Mouse (Mus musculus): ENCODE data around the gene Lnx1. TPM values are rescaled to one million over a fixed set of nuclear protein-coding genes. Genes with fewer than 3 reads are reported as not detected.

Gene Lnx1
- total and polyA plus RNA-seq, 2 experiments from 2014 or later = 1.3 to 3.5 TPM

GRCm38 (mm10) chr5:74733885-74734558, 31.3 kb upstream of the Lnx1 start:
- 0 out of 2 replicates have a peak, but pooled peaks cover 9% of the 10 kb centered on the region for H3K27me3 ChIP-seq (ENCODE audit: control insufficient read depth, insufficient read depth, low read length)
- WGBS = 59% methylated on average over 7 of the region's 7 CpGs

GRCm38 (mm10) chr5:74732613-74733012, 29.9 kb upstream of the Lnx1 start:
- TF ChIP-seq CTCF (IDR thresholded peaks at IDR 0.05; ENCODE audit: low read depth) = no peak
- TF ChIP-seq EP300 (IDR thresholded peaks at IDR 0.05; ENCODE audit: low read depth) = no peak
- Histone ChIP-seq H3K9ac (replicated peaks; ENCODE audit: low read depth, low read length) (no peak overlapping the region), H3K27ac (ENCODE audit: low read depth) (no peak overlapping the region), H3K9me3 (replicated peaks; ENCODE audit: control insufficient read depth, low read length) (no peaks in the 10 kb centered on the region), H3K4me3 (ENCODE audit: low read depth, low read length) (no peak overlapping the region), H3K27me3 (ENCODE audit: control insufficient read depth, insufficient read depth, low read length) (0 out of 2 replicates have a peak, but pooled peaks cover 9% of the 10 kb centered on the region), H3K4me1 (ENCODE audit: control insufficient read depth, insufficient read depth) (no peaks in the 10 kb centered on the region), H3K4me2 (ENCODE audit: low read depth, low read length) (no peak overlapping the region), H3K36me3 (replicated peaks; ENCODE audit: control insufficient read depth, insufficient read depth, low read length) (no peaks in the 10 kb centered on the region)
- ATAC-seq (ENCODE audit: insufficient read depth, low read depth) (no peak), DNase-seq (ENCODE audit: low spot score) (no peak)
- WGBS = 26% methylated on average over 8 of the region's 8 CpGs

More at GRCm38 (mm10) chr5:74733885-74734558, 31.3 kb upstream of the Lnx1 start:
- TF ChIP-seq EP300 (IDR thresholded peaks at IDR 0.05; ENCODE audit: low read depth) = no peak
- no peak for TF ChIP-seq CTCF (IDR thresholded peaks at IDR 0.05; ENCODE audit: low read depth)
- no peak overlapping the region for H3K9ac ChIP-seq (replicated peaks; ENCODE audit: low read depth, low read length)
- H3K9me3 ChIP-seq (replicated peaks; ENCODE audit: control insufficient read depth, low read length) = no peaks in the 10 kb centered on the region
- H3K4me2 ChIP-seq (ENCODE audit: low read depth, low read length) = no peak overlapping the region
- DNase-seq (ENCODE audit: low spot score) = no peak
- no peaks in the 10 kb centered on the region for H3K4me1 ChIP-seq (ENCODE audit: control insufficient read depth, insufficient read depth)
- ATAC-seq (ENCODE audit: insufficient read depth, low read depth) = no peak
- H3K27ac ChIP-seq (ENCODE audit: low read depth) = no peak overlapping the region
- no peaks in the 10 kb centered on the region for H3K36me3 ChIP-seq (replicated peaks; ENCODE audit: control insufficient read depth, insufficient read depth, low read length)
- H3K4me3 ChIP-seq (ENCODE audit: low read depth, low read length) = no peak overlapping the region

- 76% methylated on average over 5 of the region's 5 CpGs for WGBS
- no peak overlapping the region for H3K4me3 ChIP-seq (ENCODE audit: low read depth, low read length)
- DNase-seq (ENCODE audit: low spot score) (no peak), ATAC-seq (ENCODE audit: insufficient read depth, low read depth) (no peak)
- H3K4me2 ChIP-seq (ENCODE audit: low read depth, low read length) = no peak overlapping the region
- H3K4me1 ChIP-seq (ENCODE audit: control insufficient read depth, insufficient read depth) = no peaks in the 10 kb centered on the region
- TF ChIP-seq EP300 (IDR thresholded peaks at IDR 0.05; ENCODE audit: low read depth) = no peak
- TF ChIP-seq CTCF (IDR thresholded peaks at IDR 0.05; ENCODE audit: low read depth) = no peak
- no peak overlapping the region for H3K27ac ChIP-seq (ENCODE audit: low read depth)
- H3K36me3 ChIP-seq (replicated peaks; ENCODE audit: control insufficient read depth, insufficient read depth, low read length) = no peaks in the 10 kb centered on the region
- no peaks in the 10 kb centered on the region for H3K9me3 ChIP-seq (replicated peaks; ENCODE audit: control insufficient read depth, low read length)
- no peak overlapping the region for H3K9ac ChIP-seq (replicated peaks; ENCODE audit: low read depth, low read length)
- 0 out of 2 replicates have a peak, but pooled peaks cover 9% of the 10 kb centered on the region for H3K27me3 ChIP-seq (ENCODE audit: control insufficient read depth, insufficient read depth, low read length)
Measured at GRCm38 (mm10) chr5:74730601-74731000, 27.9 kb upstream of the Lnx1 start.

GRCm38 (mm10) chr5:74729567-74729966, 26.9 kb upstream of the Lnx1 start:
- H3K27me3 ChIP-seq (ENCODE audit: control insufficient read depth, insufficient read depth, low read length) = 0 out of 2 replicates have a peak, but pooled peaks cover 9% of the 10 kb centered on the region
- peak; percentile 52 for DNase-seq (ENCODE audit: low spot score)
- 16% methylated on average over 6 of the region's 6 CpGs for WGBS
- no peaks in the 10 kb centered on the region for H3K36me3 ChIP-seq (replicated peaks; ENCODE audit: control insufficient read depth, insufficient read depth, low read length)
- no peak overlapping the region for H3K9ac ChIP-seq (replicated peaks; ENCODE audit: low read depth, low read length)
- no peak overlapping the region for H3K4me3 ChIP-seq (ENCODE audit: low read depth, low read length)
- no peak overlapping the region for H3K4me2 ChIP-seq (ENCODE audit: low read depth, low read length)
- H3K27ac ChIP-seq (ENCODE audit: low read depth) = no peak overlapping the region
- TF ChIP-seq EP300 (IDR thresholded peaks at IDR 0.05; ENCODE audit: low read depth) (no peak), CTCF (IDR thresholded peaks at IDR 0.05; ENCODE audit: low read depth) (no peak)
- H3K9me3 ChIP-seq (replicated peaks; ENCODE audit: control insufficient read depth, low read length) = no peaks in the 10 kb centered on the region
- peak; percentile 50 for ATAC-seq (ENCODE audit: insufficient read depth, low read depth)
- no peaks in the 10 kb centered on the region for H3K4me1 ChIP-seq (ENCODE audit: control insufficient read depth, insufficient read depth)

- TF ChIP-seq CTCF (IDR thresholded peaks at IDR 0.05; ENCODE audit: low read depth) (no peak), EP300 (IDR thresholded peaks at IDR 0.05; ENCODE audit: low read depth) (no peak)
- no peak for DNase-seq (ENCODE audit: low spot score)
- ATAC-seq (ENCODE audit: insufficient read depth, low read depth) = no peak
- Histone ChIP-seq H3K36me3 (replicated peaks; ENCODE audit: control insufficient read depth, insufficient read depth, low read length) (no peaks in the 10 kb centered on the region), H3K4me3 (ENCODE audit: low read depth, low read length) (no peak overlapping the region), H3K27ac (ENCODE audit: low read depth) (no peak overlapping the region), H3K9ac (replicated peaks; ENCODE audit: low read depth, low read length) (no peak overlapping the region), H3K4me1 (ENCODE audit: control insufficient read depth, insufficient read depth) (no peaks in the 10 kb centered on the region), H3K27me3 (ENCODE audit: control insufficient read depth, insufficient read depth, low read length) (no peaks in the 10 kb centered on the region), H3K4me2 (ENCODE audit: low read depth, low read length) (no peak overlapping the region), H3K9me3 (replicated peaks; ENCODE audit: control insufficient read depth, low read length) (no peaks in the 10 kb centered on the region)
- WGBS = 71% methylated on average over 6 of the region's 6 CpGs
Measured at GRCm38 (mm10) chr5:74728186-74728585, 25.5 kb upstream of the Lnx1 start.

GRCm38 (mm10) chr5:74727319-74727718, 24.6 kb upstream of the Lnx1 start:
- no peaks in the 10 kb centered on the region for H3K4me1 ChIP-seq (ENCODE audit: control insufficient read depth, insufficient read depth)
- no peak for TF ChIP-seq EP300 (IDR thresholded peaks at IDR 0.05; ENCODE audit: low read depth)
- no peak for TF ChIP-seq CTCF (IDR thresholded peaks at IDR 0.05; ENCODE audit: low read depth)
- 84% methylated on average over 8 of the region's 8 CpGs for WGBS
- no peak overlapping the region for H3K4me3 ChIP-seq (ENCODE audit: low read depth, low read length)
- no peaks in the 10 kb centered on the region for H3K9me3 ChIP-seq (replicated peaks; ENCODE audit: control insufficient read depth, low read length)
- no peak overlapping the region for H3K4me2 ChIP-seq (ENCODE audit: low read depth, low read length)
- ATAC-seq (ENCODE audit: insufficient read depth, low read depth) = no peak
- no peak overlapping the region for H3K9ac ChIP-seq (replicated peaks; ENCODE audit: low read depth, low read length)
- no peak overlapping the region for H3K27ac ChIP-seq (ENCODE audit: low read depth)
- no peaks in the 10 kb centered on the region for H3K27me3 ChIP-seq (ENCODE audit: control insufficient read depth, insufficient read depth, low read length)
- H3K36me3 ChIP-seq (replicated peaks; ENCODE audit: control insufficient read depth, insufficient read depth, low read length) = no peaks in the 10 kb centered on the region
- no peak for DNase-seq (ENCODE audit: low spot score)
